Mouse (Mus musculus): ENCODE data around the gene Cyp26a1.

DNA sequence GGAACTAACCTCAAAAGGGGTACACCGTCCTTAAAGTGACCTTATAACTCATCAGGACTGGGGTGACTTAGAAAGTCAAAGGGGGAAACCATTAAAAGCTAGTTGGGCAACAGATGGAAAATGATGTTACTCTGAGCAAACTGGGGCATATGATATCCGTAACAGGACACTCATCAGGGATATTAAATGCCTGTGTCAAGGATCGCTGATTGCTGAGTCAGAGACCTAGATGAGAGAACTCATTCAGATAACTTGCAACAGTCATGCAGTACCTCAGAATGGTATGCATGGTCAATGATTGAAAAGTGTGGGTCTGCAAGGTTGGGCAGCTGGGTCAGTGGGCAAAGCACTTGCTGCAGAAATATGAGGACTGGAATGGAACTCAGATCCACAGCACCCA lies 41.0 kb downstream of the Cyp26a1 start:
- TF ChIP-seq EP300 (IDR thresholded peaks at IDR 0.05; ENCODE audit: low read depth) (no peak), CTCF (IDR thresholded peaks at IDR 0.05; ENCODE audit: low read depth) (no peak)
